Mouse (Mus musculus) urinary bladder, postnatal 14 days (tissue): ENCODE measurements around the gene Theg.

Source experiments
- DNase-seq: peaks from one replicate; pipeline ENCODE4 v3.0.0; 2021; ENCODE audit warnings: low spot score

The Theg gene

GRCm38 (mm10) chr10:79587061-79587751 is at the start of gene Theg:
Gene Theg (minus strand): TSS chr10:79587331.
- no peak for DNase-seq

GRCm38 (mm10) chr10:79636287-79636686 is 49.2 kb upstream of the Theg start:
- DNase-seq: no peak

- no peak for DNase-seq
Measured at GRCm38 (mm10) chr10:79633006-79633777, 46.1 kb upstream of the Theg start.

GRCm38 (mm10) chr10:79631432-79631831 is 44.3 kb upstream of the Theg start:
- no peak for DNase-seq

GRCm38 (mm10) chr10:79628377-79628776 is 41.2 kb upstream of the Theg start:
- DNase-seq: no peak

GRCm38 (mm10) chr10:79626156-79626555 is 39.0 kb upstream of the Theg start:
- no peak for DNase-seq

GRCm38 (mm10) chr10:79625398-79625797 is 38.3 kb upstream of the Theg start:
- DNase-seq: no peak

GRCm38 (mm10) chr10:79623950-79624349 is 36.8 kb upstream of the Theg start:
- no peak for DNase-seq

- DNase-seq: no peak
Measured at GRCm38 (mm10) chr10:79616376-79616775, 29.2 kb upstream of the Theg start.

- DNase-seq: no peak
Measured at GRCm38 (mm10) chr10:79615860-79616259, 28.7 kb upstream of the Theg start.

- DNase-seq: no peak
Measured at GRCm38 (mm10) chr10:79614305-79614643, 27.1 kb upstream of the Theg start.

- peak; percentile 51 for DNase-seq
Measured at GRCm38 (mm10) chr10:79613578-79614304, 26.6 kb upstream of the Theg start, which contains the start of gene C2cd4c. Gene C2cd4c (minus strand): TSS chr10:79614025.

GRCm38 (mm10) chr10:79612192-79613135 is 25.3 kb upstream of the Theg start:
- DNase-seq: no peak

- DNase-seq: no peak
Measured at GRCm38 (mm10) chr10:79611296-79611695, 24.2 kb upstream of the Theg start.

GRCm38 (mm10) chr10:79609276-79609675 is 22.1 kb upstream of the Theg start:
- DNase-seq: no peak

GRCm38 (mm10) chr10:79607892-79608291 is 20.8 kb upstream of the Theg start:
- DNase-seq: no peak

GRCm38 (mm10) chr10:79606537-79606936 is 19.4 kb upstream of the Theg start:
- DNase-seq: no peak

GRCm38 (mm10) chr10:79597936-79598230 is 10.8 kb upstream of the Theg start:
- no peak for DNase-seq

GRCm38 (mm10) chr10:79597051-79597935 is 10.2 kb upstream of the Theg start:
- no peak for DNase-seq

- no peak for DNase-seq
Measured at GRCm38 (mm10) chr10:79595590-79595929, 8.4 kb upstream of the Theg start.
